8 mouse cellular contexts compared by ENCODE assay signal in the genomic region with DNA sequence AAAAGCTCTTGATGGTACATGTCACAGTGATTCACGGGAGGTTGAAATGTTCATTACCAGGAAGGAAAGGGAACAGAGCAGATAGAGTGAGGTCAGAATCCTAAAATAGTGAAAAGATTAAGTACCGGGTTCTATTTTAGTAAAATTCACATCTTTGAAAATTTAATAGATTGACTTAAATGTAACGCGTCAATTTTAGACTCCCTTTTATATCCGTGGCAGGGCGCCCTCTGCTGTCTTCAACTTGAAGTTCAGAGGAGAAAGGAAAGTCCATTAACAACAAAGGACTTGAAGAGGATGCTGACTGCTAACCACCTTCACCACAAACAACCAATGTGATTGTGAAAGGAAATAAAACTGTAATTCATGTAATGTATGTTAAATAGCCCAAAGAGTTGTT. TPM values are rescaled to one million over a fixed set of nuclear protein-coding genes. Genes with fewer than 3 reads are reported as not detected.
DNase-seq lines count a peak whose midpoint lies in the region; ATAC-seq and TF ChIP-seq lines count a peak whose summit lies in the region.
"Had no signal": no experiment of that assay in that cellular context is flagged by ENCODE, and none has a peak within 500 bp of the region (broad histone marks: within the 10 kb centered on the region; RNA-seq: fewer than 3 reads in every experiment).

No protein-coding gene starts in this region.

- ATAC-seq in common myeloid progenitor, adult 5-6 weeks (replicated peaks; ENCODE audit: low read depth, poor library complexity, severe bottlenecking), result peak; percentile 77
- no peak for ATAC-seq in liver, embryonic 16.5 days (ENCODE audit: low read depth)
- peak; percentile 73 for ATAC-seq in neutrophil, adult 5-6 weeks (ENCODE audit: extremely low read depth, insufficient number of reproducible peaks, low FRiP score, poor library complexity, severe bottlenecking)

- H3K27me3 ChIP-seq in E14TG2a.4 (ENCODE audit: insufficient read depth, low read length), result peaks cover 4% of the 10 kb centered on the region; the same call in 1 of the 2 replicates
- no peaks in the 10 kb centered on the region for H3K27me3 ChIP-seq in heart, adult 2 months (ENCODE audit: control insufficient read depth, insufficient read depth, low read length)
- no peaks in the 10 kb centered on the region for H3K27me3 ChIP-seq in liver, embryonic 16.5 days (ENCODE audit: control insufficient read depth, insufficient read depth, low read depth, low read length)
- H3K27me3 ChIP-seq: midbrain, embryonic 12.5 days had no signal

- H3K9ac ChIP-seq in heart, adult 2 months (ENCODE audit: low read depth, low read length), result no peak overlapping the region
- no peak overlapping the region for H3K9ac ChIP-seq in liver, embryonic 16.5 days (ENCODE audit: low read depth, low read length)
- H3K9ac ChIP-seq: midbrain, embryonic 12.5 days had no signal

- no peaks in the 10 kb centered on the region for H3K36me3 ChIP-seq in E14TG2a.4 (ENCODE audit: insufficient read depth, low read length)
- no peaks in the 10 kb centered on the region for H3K36me3 ChIP-seq in heart, adult 2 months (ENCODE audit: control insufficient read depth, insufficient read depth, low read length)
- no peaks in the 10 kb centered on the region for H3K36me3 ChIP-seq in liver, embryonic 16.5 days (ENCODE audit: control insufficient read depth, insufficient read depth)
- H3K36me3 ChIP-seq: midbrain, embryonic 12.5 days had no signal

- no peaks in the 10 kb centered on the region for H3K79me2 ChIP-seq in heart, adult 2 months (replicated peaks; ENCODE audit: control insufficient read depth, insufficient read depth, low read length)

- peak; percentile 88 for DNase-seq in R1 (ENCODE audit: low read depth, low spot score)
- peak; percentile 44 to 66 for DNase-seq in heart, adult 2 months
- peak; percentile 57 to 85 for DNase-seq in kidney, postnatal 25 days

- no peaks in the 10 kb centered on the region for H3K9me3 ChIP-seq in E14TG2a.4 (ENCODE audit: low read length)
- H3K9me3 ChIP-seq in liver, embryonic 16.5 days (replicated peaks; ENCODE audit: control insufficient read depth, low read length), result no peaks in the 10 kb centered on the region
- H3K9me3 ChIP-seq: midbrain, embryonic 12.5 days had no signal

- no peak for TF ChIP-seq POLR2A in heart, adult 2 months (IDR thresholded peaks at IDR 0.05; ENCODE audit: insufficient read depth, low read depth, low read length)

- intact Hi-C loops in heart, adult 2 months (cut with DNase I), result loop anchor here (5.0 kb wide), 2 partner anchors 115 to 285 kb away; no protein-coding TSS in a partner anchor

- H3K4me3 ChIP-seq in E14TG2a.4 (replicated peaks; ENCODE audit: low read length), result no peak overlapping the region
- H3K4me3 ChIP-seq in heart, adult 2 months, result no peak overlapping the region
- peak overlapping the region; percentile 34; the same call in 1 of the 2 replicates for H3K4me3 ChIP-seq in liver, embryonic 16.5 days (ENCODE audit: low read depth, low read length)
- H3K4me3 ChIP-seq: midbrain, embryonic 12.5 days had no signal

- no peak overlapping the region for H3K27ac ChIP-seq in heart, adult 2 months
- 0 out of 2 replicates have a peak overlapping the region, but pooled peaks have one; percentile 22 for H3K27ac ChIP-seq in liver, embryonic 16.5 days (ENCODE audit: low read length)
- H3K27ac ChIP-seq: midbrain, embryonic 12.5 days had no signal

- H3K4me2 ChIP-seq in liver, embryonic 16.5 days (ENCODE audit: low read depth, low read length), result peak overlapping the region; percentile 26; the same call in 1 of the 2 replicates
- H3K4me2 ChIP-seq: midbrain, embryonic 12.5 days had no signal

- H3K4me1 ChIP-seq in E14TG2a.4 (replicated peaks; ENCODE audit: low read depth, low read length), result peaks cover 20% of the 10 kb centered on the region
- H3K4me1 ChIP-seq in heart, adult 2 months (ENCODE audit: control insufficient read depth, insufficient read depth, low read length), result peaks cover 2% of the 10 kb centered on the region
- peaks cover 16% of the 10 kb centered on the region for H3K4me1 ChIP-seq in liver, embryonic 16.5 days (ENCODE audit: control insufficient read depth, low read depth, low read length)

- WGBS in heart, adult 2 months, result 4% methylated on average over 6 of the region's 6 CpGs
- 8% methylated on average over 6 of the region's 6 CpGs for WGBS in liver, embryonic 16.5 days (ENCODE audit: insufficient replicate concordance)

- TF ChIP-seq CTCF in E14TG2a.4 (conservative IDR thresholded peaks at IDR 0.05; ENCODE audit: low read length), result peak; percentile 43
- TF ChIP-seq CTCF in heart, adult 2 months (IDR thresholded peaks at IDR 0.05), result peak; percentile 83

- TF ChIP-seq EP300 in heart, adult 2 months (IDR thresholded peaks at IDR 0.05; ENCODE audit: insufficient read depth, low read depth, low read length), result no peak

RNA-seq across cellular contexts. Expression of a gene that starts 3.1 kb away (rescaled TPM):
- 24.4 and 33.7 TPM in 2 replicates for total RNA-seq in common myeloid progenitor, adult 5-6 weeks (2017)
- 10 to 100 TPM; 11.2 to 12.6 TPM for total RNA-seq in heart, adult 2 months (2021)
- 9.6 and 11.0 TPM in 2 replicates for polyA plus RNA-seq in heart, adult 2 months (2012; rRNA removed)
- 16.1 and 17.3 TPM in 2 replicates for polyA plus RNA-seq in liver, embryonic 16.5 days (2015; fragmentation: Nextera tagmentation; extraction: Ambion mirVana)
- 41.6 and 42.4 TPM in 2 replicates for total RNA-seq in neutrophil, adult 5-6 weeks (2017)
